Mouse (Mus musculus) neural tube, embryonic 12.5 days (tissue): ENCODE results near the gene Mocs3. TPM values are rescaled to one million over a fixed set of nuclear protein-coding genes. Genes with fewer than 3 reads are reported as not detected.

Source experiments
- ATAC-seq: fragments of 200-750 bp; cut with Nextera tagmentation; 2 replicates; pipeline ENCODE4 v1.8.0; 2017; ENCODE audit warnings: low read depth, mild to moderate bottlenecking, moderate TSS enrichment, moderate library complexity; ENCODE audit not compliant: low FRiP score
- H3K27ac ChIP-seq: fragments of 300-500 bp; sonication (generic); 2 replicates; pipeline ENCODE4 v1.5.1; 2016
- H3K27me3 ChIP-seq: fragments of 300-500 bp; sonication (generic); replicated peaks from 2 replicates; pipeline ENCODE4 v1.6.1; 2016; ENCODE audit warnings: mild to moderate bottlenecking
- H3K36me3 ChIP-seq: fragments of 300-500 bp; sonication (generic); 2 replicates; pipeline ENCODE4 v1.6.1; 2016; ENCODE audit warnings: mild to moderate bottlenecking
- H3K4me1 ChIP-seq: fragments of 300-500 bp; sonication (generic); 2 replicates; pipeline ENCODE4 v1.6.1; 2016
- H3K4me2 ChIP-seq: fragments of 300-500 bp; sonication (generic); replicated peaks from 2 replicates; pipeline ENCODE4 v1.6.1; 2016; ENCODE audit warnings: mild to moderate bottlenecking
- H3K4me3 ChIP-seq: fragments of 300-500 bp; sonication (generic); 2 replicates; pipeline ENCODE4 v1.5.1; 2016
- H3K9ac ChIP-seq: fragments of 300-500 bp; sonication (generic); 2 replicates; pipeline ENCODE4 v1.6.1; 2016; ENCODE audit warnings: mild to moderate bottlenecking
- H3K9me3 ChIP-seq: fragments of 300-500 bp; sonication (generic); 2 replicates; pipeline ENCODE4 v1.6.1; 2016; ENCODE audit warnings: mild to moderate bottlenecking
- WGBS: fragments of 180-500 bp; shearing (Covaris S2); methylation state at CpG from one replicate; pipeline ENCODE4 v1.1.7; 2016; 5-methylcytosine and 5-hydroxymethylcytosine counted together
- polyA plus RNA-seq: library from polyadenylated mRNA; unstranded; fragments of >200 nt; fragmentation: Nextera tagmentation; extraction: Ambion mirVana; gene quantifications from 2 replicates; pipeline ENCODE4 v1.2.1, GENCODE M21; 2016

Mocs3 gene
- polyA plus RNA-seq, 1 experiment from 2014 or later, result 12.5 TPM

DNA sequence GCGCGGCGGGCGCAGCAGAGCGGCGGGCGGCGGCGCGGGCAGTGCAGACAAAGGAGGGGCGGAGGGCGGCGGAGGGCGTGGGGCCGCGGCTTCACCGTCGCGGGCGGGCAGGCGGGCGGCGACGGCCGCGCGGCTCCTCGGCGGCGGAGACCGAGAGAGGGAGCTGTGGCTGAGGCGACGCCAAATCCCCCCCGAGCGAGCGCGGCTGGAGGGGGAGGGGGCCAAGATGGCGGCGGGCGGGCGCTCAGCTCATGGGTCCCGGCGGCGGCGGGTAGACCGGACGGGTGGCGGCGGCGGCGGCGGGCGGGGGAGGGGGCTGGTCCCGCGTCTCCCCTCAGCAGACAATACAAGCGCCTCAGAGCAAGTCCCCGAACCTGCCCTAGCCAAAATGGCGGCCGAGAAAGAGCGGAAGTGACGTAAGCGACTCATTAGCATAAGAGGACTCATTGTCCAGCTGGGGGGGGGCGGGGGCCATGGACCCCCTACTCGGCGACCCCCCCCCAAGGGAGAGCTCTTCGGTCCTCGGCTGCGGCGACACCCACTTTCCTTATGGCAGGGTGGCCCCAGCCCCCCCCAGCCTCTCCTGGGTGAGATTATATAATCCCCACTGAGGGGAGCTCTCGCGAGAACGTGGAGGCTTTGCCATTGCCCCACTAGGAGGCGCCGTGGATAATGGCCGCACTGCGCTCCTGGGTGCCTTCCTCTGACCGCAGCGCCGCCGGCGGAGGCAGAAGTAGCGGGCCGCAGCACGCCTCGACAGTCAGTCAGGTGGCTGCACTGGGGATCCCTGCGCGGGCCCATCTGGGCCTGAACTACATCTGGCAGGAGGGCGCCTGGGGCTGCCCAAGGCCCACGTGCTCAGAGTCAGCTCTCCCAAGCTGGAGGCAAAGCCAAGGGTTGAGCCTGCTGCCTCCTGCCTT is 23.4 kb upstream of the Mocs3 start, which contains the start of gene Adnp:
Gene Adnp (minus strand): TSS at position 388 of the 920 bp plus-strand sequence.
- H3K36me3 ChIP-seq, result peaks cover 44% of the 10 kb centered on the region
- H3K4me2 ChIP-seq, result peak within 1 kb of the TSS; percentile 85
- under 1% methylated on average over 85 of the region's 89 CpGs for WGBS
- peak within 1 kb of the TSS; percentile 98 for H3K27ac ChIP-seq
- H3K4me1 ChIP-seq, result peaks cover 19% of the 10 kb centered on the region
- H3K27me3 ChIP-seq, result no peaks in the 10 kb centered on the region
- peak; percentile 90 for ATAC-seq
- H3K4me3 ChIP-seq, result peak within 1 kb of the TSS; percentile 99
- peak within 1 kb of the TSS; percentile 100 for H3K9ac ChIP-seq
- no peaks in the 10 kb centered on the region for H3K9me3 ChIP-seq

DNA sequence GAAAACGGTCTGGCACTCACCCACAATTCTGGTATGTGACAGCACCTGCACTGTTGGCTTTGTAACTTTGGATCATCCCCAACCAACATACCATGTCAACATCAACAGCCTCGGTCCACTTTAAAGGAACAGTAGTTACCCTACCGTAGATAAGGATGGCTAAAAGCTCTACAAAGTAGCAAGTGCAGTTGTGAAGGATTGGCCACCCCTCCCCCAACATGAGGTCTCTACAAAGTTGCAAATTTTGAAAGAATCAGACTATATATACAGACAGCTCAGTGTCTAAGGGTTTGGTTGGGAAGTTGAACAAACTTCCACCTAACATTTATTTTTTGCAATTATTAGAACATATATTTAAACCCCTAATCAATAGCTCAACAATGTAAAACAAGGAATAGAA is 22.5 kb upstream of the Mocs3 start:
- WGBS, result 93% methylated on average over 3 of the region's 3 CpGs
- no peak for ATAC-seq

DNA sequence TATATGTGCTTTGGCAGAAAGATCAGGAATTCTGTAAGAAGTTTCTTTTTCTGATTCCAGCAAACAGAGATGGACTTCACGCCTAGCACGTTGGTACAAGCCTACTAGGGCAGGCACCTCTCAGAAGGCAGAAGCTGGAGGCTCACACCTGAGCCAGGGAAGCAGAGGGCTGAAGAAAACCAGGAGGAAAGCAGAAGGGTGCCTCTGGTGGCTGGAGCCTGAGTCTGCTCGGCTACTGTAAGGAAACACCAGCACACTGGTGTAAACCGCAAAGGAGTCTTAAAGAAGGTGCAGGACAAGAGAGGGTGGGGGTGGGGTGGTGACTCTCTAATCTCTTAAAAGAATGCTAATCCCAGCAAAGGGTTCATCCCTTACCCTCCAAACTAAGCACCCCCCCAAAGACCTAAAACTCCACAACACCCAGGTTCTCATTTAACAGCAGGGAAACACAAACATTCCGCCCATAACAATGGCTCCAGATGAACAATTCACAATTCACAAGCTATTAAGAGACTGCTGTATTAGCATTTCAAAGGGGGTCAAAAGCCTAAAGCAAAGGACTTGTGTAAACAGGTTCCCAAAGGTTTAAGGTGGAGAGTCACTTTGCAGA is 16.5 kb upstream of the Mocs3 start:
- no peak overlapping the region for H3K4me2 ChIP-seq
- H3K4me3 ChIP-seq, result no peak overlapping the region
- no peak overlapping the region for H3K9ac ChIP-seq
- no peak overlapping the region for H3K27ac ChIP-seq
- no peaks in the 10 kb centered on the region for H3K27me3 ChIP-seq
- H3K36me3 ChIP-seq, result peaks cover 79% of the 10 kb centered on the region
- 41% methylated on average over 5 of the region's 5 CpGs for WGBS
- ATAC-seq, result no peak
- no peaks in the 10 kb centered on the region for H3K9me3 ChIP-seq
- H3K4me1 ChIP-seq, result no peaks in the 10 kb centered on the region

More for the DNA sequence above, 22.5 kb upstream of the Mocs3 start:
- H3K9me3 ChIP-seq, result no peaks in the 10 kb centered on the region
- H3K27ac ChIP-seq, result no peak overlapping the region; the same call in 1 of the 2 replicates
- H3K27me3 ChIP-seq, result no peaks in the 10 kb centered on the region
- peak overlapping the region; percentile 57; the same call in 1 of the 2 replicates for H3K4me2 ChIP-seq
- H3K4me1 ChIP-seq, result peaks cover 19% of the 10 kb centered on the region
- no peak overlapping the region for H3K9ac ChIP-seq
- H3K36me3 ChIP-seq, result peaks cover 49% of the 10 kb centered on the region
- no peak overlapping the region for H3K4me3 ChIP-seq

- Histone ChIP-seq H3K9me3 (no peaks in the 10 kb centered on the region), H3K4me1 (0 out of 2 replicates have a peak, but pooled peaks cover 3% of the 10 kb centered on the region), H3K4me2 (no peak overlapping the region), H3K27me3 (no peaks in the 10 kb centered on the region), H3K27ac (no peak overlapping the region), H3K36me3 (peaks cover 72% of the 10 kb centered on the region), H3K9ac (no peak overlapping the region), H3K4me3 (no peak overlapping the region)
- ATAC-seq, result no peak
- 91% methylated on average over 6 of the region's 6 CpGs for WGBS
Measured at GRCm38 (mm10) chr2:168223326-168223725, 7.1 kb upstream of the Mocs3 start.

GRCm38 (mm10) chr2:168229116-168230025 is 1.1 kb upstream of the Mocs3 start:
- ATAC-seq, result peak; percentile 51; the same call in 1 of the 2 replicates

GRCm38 (mm10) chr2:168230773-168231470 is 500 bp downstream of the Mocs3 start:
- Histone ChIP-seq H3K4me3 (peak overlapping the region; percentile 100), H3K27me3 (no peaks in the 10 kb centered on the region), H3K4me1 (peaks cover 27% of the 10 kb centered on the region), H3K27ac (peak overlapping the region; percentile 65; the same call in 1 of the 2 replicates), H3K9ac (peak overlapping the region; percentile 96), H3K9me3 (no peaks in the 10 kb centered on the region), H3K4me2 (peak overlapping the region; percentile 100), H3K36me3 (peaks cover 18% of the 10 kb centered on the region)
- 4% methylated on average over 105 of the region's 105 CpGs for WGBS
- peak; percentile 67 for ATAC-seq

More at GRCm38 (mm10) chr2:168229116-168230025, 1.1 kb upstream of the Mocs3 start:
- peaks cover 27% of the 10 kb centered on the region for H3K4me1 ChIP-seq
- 20% methylated on average over 41 of the region's 41 CpGs for WGBS
- peak overlapping the region; percentile 100 for H3K4me3 ChIP-seq
- no peak overlapping the region for H3K27ac ChIP-seq
- H3K27me3 ChIP-seq, result no peaks in the 10 kb centered on the region
- peaks cover 33% of the 10 kb centered on the region for H3K36me3 ChIP-seq
- no peaks in the 10 kb centered on the region for H3K9me3 ChIP-seq
- peak overlapping the region; percentile 96 for H3K9ac ChIP-seq
- peak overlapping the region; percentile 100 for H3K4me2 ChIP-seq

DNA sequence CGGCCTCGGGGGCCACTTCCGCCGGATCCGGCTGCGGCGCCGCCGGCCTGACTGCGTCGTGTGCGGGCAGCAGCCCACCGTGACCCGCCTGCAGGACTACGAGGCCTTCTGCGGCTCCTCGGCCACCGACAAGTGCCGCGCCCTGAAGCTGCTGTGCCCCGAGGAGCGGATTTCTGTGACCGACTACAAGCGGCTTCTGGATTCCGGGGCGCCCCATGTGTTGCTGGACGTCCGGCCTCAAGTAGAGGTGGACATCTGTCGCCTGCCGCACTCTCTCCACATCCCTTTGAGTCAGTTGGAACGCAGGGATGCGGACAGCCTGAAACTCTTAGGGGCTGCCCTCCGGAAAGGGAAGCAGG is 1.0 kb downstream of the Mocs3 start:
- 68% methylated on average over 33 of the region's 33 CpGs for WGBS
- peak overlapping the region; percentile 100 for H3K4me3 ChIP-seq
- ATAC-seq, result no peak
- H3K27ac ChIP-seq, result no peak overlapping the region
- H3K4me1 ChIP-seq, result peaks cover 27% of the 10 kb centered on the region
- H3K9ac ChIP-seq, result peak overlapping the region; percentile 96
- H3K9me3 ChIP-seq, result no peaks in the 10 kb centered on the region
- peak overlapping the region; percentile 100 for H3K4me2 ChIP-seq
- no peaks in the 10 kb centered on the region for H3K27me3 ChIP-seq
- H3K36me3 ChIP-seq, result peaks cover 13% of the 10 kb centered on the region

GRCm38 (mm10) chr2:168233286-168233685 is 2.9 kb downstream of the Mocs3 start:
- H3K4me2 ChIP-seq, result no peak overlapping the region
- no peak overlapping the region for H3K27ac ChIP-seq
- no peak overlapping the region for H3K4me3 ChIP-seq
- peaks cover 24% of the 10 kb centered on the region for H3K4me1 ChIP-seq
- no peak overlapping the region for H3K9ac ChIP-seq
- no peaks in the 10 kb centered on the region for H3K9me3 ChIP-seq
- peaks cover 10% of the 10 kb centered on the region for H3K36me3 ChIP-seq
- 90% methylated on average over 5 of the region's 5 CpGs for WGBS
- H3K27me3 ChIP-seq, result no peaks in the 10 kb centered on the region
- ATAC-seq, result no peak

DNA sequence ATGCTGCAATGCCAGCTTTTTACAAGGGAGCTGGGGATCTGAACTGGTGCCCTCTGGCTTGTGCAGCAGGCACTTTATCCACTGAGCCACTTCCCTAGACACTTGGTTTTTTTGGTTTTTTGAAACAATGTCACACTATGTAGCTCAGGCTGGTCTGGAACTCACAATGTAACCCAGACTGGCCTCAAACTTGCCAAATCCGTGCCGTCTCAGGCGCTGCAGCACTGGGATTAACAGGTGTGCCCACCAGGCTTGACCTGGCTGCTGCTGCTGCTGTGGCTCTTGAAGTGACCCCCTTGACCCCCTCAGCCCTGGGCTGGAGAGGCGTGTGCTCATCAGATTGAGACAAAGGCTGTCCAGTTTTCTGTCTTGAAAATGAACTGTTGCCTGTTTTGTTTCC is 7.9 kb downstream of the Mocs3 start:
- H3K36me3 ChIP-seq, result peaks cover 10% of the 10 kb centered on the region
- H3K27me3 ChIP-seq, result no peaks in the 10 kb centered on the region
- no peaks in the 10 kb centered on the region for H3K4me1 ChIP-seq
- WGBS, result 92% methylated on average over 4 of the region's 4 CpGs
- ATAC-seq, result no peak
- H3K27ac ChIP-seq, result no peak overlapping the region
- no peaks in the 10 kb centered on the region for H3K9me3 ChIP-seq
- H3K4me3 ChIP-seq, result no peak overlapping the region
- H3K4me2 ChIP-seq, result no peak overlapping the region
- no peak overlapping the region for H3K9ac ChIP-seq

GRCm38 (mm10) chr2:168242841-168243240 is 12.4 kb downstream of the Mocs3 start:
- H3K4me1 ChIP-seq, result no peaks in the 10 kb centered on the region
- H3K27me3 ChIP-seq, result no peaks in the 10 kb centered on the region
- ATAC-seq, result no peak
- no peak overlapping the region for H3K27ac ChIP-seq
- H3K9me3 ChIP-seq, result no peaks in the 10 kb centered on the region
- no peak overlapping the region for H3K4me2 ChIP-seq
- no peak overlapping the region for H3K9ac ChIP-seq
- no peaks in the 10 kb centered on the region for H3K36me3 ChIP-seq
- H3K4me3 ChIP-seq, result no peak overlapping the region

GRCm38 (mm10) chr2:168243278-168243677 is 12.9 kb downstream of the Mocs3 start:
- 74% methylated on average over 4 of the region's 4 CpGs for WGBS
- Histone ChIP-seq H3K4me3 (no peak overlapping the region), H3K27me3 (no peaks in the 10 kb centered on the region)

More at GRCm38 (mm10) chr2:168243278-168243677, 12.9 kb downstream of the Mocs3 start:
- Histone ChIP-seq H3K36me3 (no peaks in the 10 kb centered on the region), H3K9me3 (no peaks in the 10 kb centered on the region), H3K9ac (no peak overlapping the region), H3K4me2 (no peak overlapping the region), H3K27ac (no peak overlapping the region), H3K4me1 (no peaks in the 10 kb centered on the region)
- ATAC-seq, result no peak
